Mouse (Mus musculus) telencephalon, adult 2 months (tissue): ENCODE measurements at regions not wholly inside any gene's neighbourhood (a gene's known extent, or its start where the extent isn't known, plus 50 kb on each side); places are given as distances from the start of the nearest gene placed in this dataset.

Source experiments
- DNase-seq: peaks from one replicate; pipeline ENCODE4 v3.0.0-alpha.2; 2011; ENCODE audit warnings: low read depth, low spot score

GRCm38 (mm10) chr6:67186537-67187274, 51.3 kb upstream of the Serbp1 start:
- peak; percentile 23 for DNase-seq

- DNase-seq, result no peak
These were observed 53.3 kb upstream of the Serbp1 start for GRCm38 (mm10) chr6:67184662-67185061.

GRCm38 (mm10) chr6:67183481-67184215, 54.3 kb upstream of the Serbp1 start:
- DNase-seq, result no peak

- no peak for DNase-seq
These were observed 55.5 kb upstream of the Serbp1 start for GRCm38 (mm10) chr6:67182453-67182852.

GRCm38 (mm10) chr6:67181459-67181858, 56.5 kb upstream of the Serbp1 start:
- no peak for DNase-seq

- DNase-seq, result no peak
These were observed 58.6 kb upstream of the Serbp1 start for GRCm38 (mm10) chr6:67179416-67179815.

GRCm38 (mm10) chr6:67178531-67178930, 59.4 kb upstream of the Serbp1 start:
- DNase-seq, result no peak

- DNase-seq, result no peak
These were observed 59.9 kb upstream of the Serbp1 start for GRCm38 (mm10) chr6:67178101-67178500.

- DNase-seq, result no peak
These were observed 67.4 kb upstream of the Serbp1 start for GRCm38 (mm10) chr6:67170674-67170946.

GRCm38 (mm10) chr6:67169873-67170673, 67.9 kb upstream of the Serbp1 start:
- DNase-seq, result peak; percentile 53

- no peak for DNase-seq
These were observed 69.2 kb upstream of the Serbp1 start for GRCm38 (mm10) chr6:67168803-67169202.

- DNase-seq, result peak; percentile 44
These were observed 69.8 kb upstream of the Serbp1 start for GRCm38 (mm10) chr6:67168031-67168777.

GRCm38 (mm10) chr6:67165091-67165490, 72.9 kb upstream of the Serbp1 start:
- DNase-seq, result no peak

GRCm38 (mm10) chr6:67163947-67164346, 74.0 kb upstream of the Serbp1 start:
- DNase-seq, result no peak

GRCm38 (mm10) chr6:67162814-67163213, 75.2 kb upstream of the Serbp1 start:
- no peak for DNase-seq

GRCm38 (mm10) chr6:67161610-67162009, 76.4 kb upstream of the Serbp1 start:
- no peak for DNase-seq

GRCm38 (mm10) chr6:67160564-67160963, 77.4 kb upstream of the Serbp1 start:
- no peak for DNase-seq

GRCm38 (mm10) chr6:67159726-67160523, 78.1 kb upstream of the Serbp1 start:
- no peak for DNase-seq

- no peak for DNase-seq
These were observed 78.8 kb upstream of the Serbp1 start for GRCm38 (mm10) chr6:67159224-67159623.

GRCm38 (mm10) chr6:67158765-67159164, 79.2 kb upstream of the Serbp1 start:
- peak; percentile 75 for DNase-seq
